Mouse (Mus musculus) intestine, embryonic 14.5 days (tissue): Measurements from ENCODE around the gene Cpsf2. TPM values are rescaled to one million over a fixed set of nuclear protein-coding genes. Genes with fewer than 3 reads are reported as not detected.
"Not testable (repeated sequence)": the region's sequence is repeated elsewhere in the genome, so short reads cannot be mapped to it uniquely, and the experiment has no call there.

ENCODE experiments used
- ATAC-seq: fragments of 200-750 bp; cut with Nextera tagmentation; replicated peaks from 2 replicates; pipeline ENCODE4 v1.8.0; 2017; ENCODE audit warnings: low read depth, moderate number of reproducible peaks, moderate TSS enrichment, moderate library complexity; ENCODE audit not compliant: low FRiP score, low TSS enrichment
- DNase-seq: peaks from one replicate; pipeline ENCODE4 v3.0.0-alpha.2; 2018; ENCODE audit warnings: low spot score
- H3K27ac ChIP-seq: fragments of 300-500 bp; sonication (generic); 2 replicates; pipeline ENCODE4 v1.5.1; 2014; ENCODE audit warnings: low read depth, mild to moderate bottlenecking, control low read depth
- H3K27me3 ChIP-seq: fragments of 300-500 bp; sonication (generic); replicated peaks from 2 replicates; pipeline ENCODE4 v1.6.1; 2014; ENCODE audit warnings: low read length, control low read depth; ENCODE audit not compliant: control insufficient read depth, insufficient read depth
- H3K36me3 ChIP-seq: fragments of 300-500 bp; sonication (generic); 2 replicates; pipeline ENCODE4 v1.6.1; 2014; ENCODE audit warnings: low read length, control low read depth; ENCODE audit not compliant: control insufficient read depth, insufficient read depth
- H3K4me1 ChIP-seq: fragments of 300-500 bp; sonication (generic); replicated peaks from 2 replicates; pipeline ENCODE4 v1.6.1; 2014; ENCODE audit warnings: low read length, control low read depth, mixed read lengths; ENCODE audit not compliant: control insufficient read depth, insufficient read depth
- H3K4me2 ChIP-seq: fragments of 300-500 bp; sonication (generic); 2 replicates; pipeline ENCODE4 v1.6.1; 2014; ENCODE audit warnings: low read length
- H3K4me3 ChIP-seq: fragments of 300-500 bp; sonication (generic); 2 replicates; pipeline ENCODE4 v1.5.1; 2014; ENCODE audit warnings: low read depth, low read length, control low read depth, mixed read lengths
- H3K9ac ChIP-seq: fragments of 300-500 bp; sonication (generic); 2 replicates; pipeline ENCODE4 v1.6.1; 2014; ENCODE audit warnings: mild to moderate bottlenecking, low read length
- H3K9me3 ChIP-seq: fragments of 300-500 bp; sonication (generic); 2 replicates; pipeline ENCODE4 v1.6.1; 2016; ENCODE audit warnings: low read length, control low read depth; ENCODE audit not compliant: control insufficient read depth
- WGBS: fragments of 180-500 bp; shearing (Covaris S2); extraction: QIAGEN DNeasy Blood & Tissue Kit; methylation state at CpG from one replicate; pipeline ENCODE4 v1.1.7; 2014; 5-methylcytosine and 5-hydroxymethylcytosine counted together
- polyA plus RNA-seq: library from polyadenylated mRNA; unstranded; fragments of >200 nt; fragmentation: Nextera tagmentation; extraction: Ambion mirVana; gene quantifications from 2 replicates; pipeline ENCODE4 v1.2.1, GENCODE M21; 2014

Cpsf2 gene
- polyA plus RNA-seq, 1 experiment from 2014 or later: 31.3 TPM

- Histone ChIP-seq H3K4me1 (peaks cover 5% of the 10 kb centered on the region; the same call in 1 of the 2 replicates), H3K9ac (peak within 1 kb of the TSS; percentile 84), H3K9me3 (no peaks in the 10 kb centered on the region), H3K36me3 (no peaks in the 10 kb centered on the region), H3K4me2 (peak within 1 kb of the TSS; percentile 75), H3K4me3 (peak within 1 kb of the TSS; percentile 87), H3K27ac (peak within 1 kb of the TSS; percentile 51; the same call in 1 of the 2 replicates), H3K27me3 (no peaks in the 10 kb centered on the region)
- DNase-seq (peak; percentile 97), ATAC-seq (peak; percentile 99)
- 0% methylated on average over 38 of the region's 54 CpGs for WGBS
Observed at GRCm38 (mm10) chr12:101957942-101958544, 17.7 kb upstream of the Cpsf2 start, which contains the start of gene Atxn3. Gene Atxn3 (minus strand): TSS chr12:101958246.

GRCm38 (mm10) chr12:101958556-101958955 is 17.2 kb upstream of the Cpsf2 start:
- no peaks in the 10 kb centered on the region for H3K27me3 ChIP-seq
- H3K4me2 ChIP-seq: peak overlapping the region; percentile 57
- WGBS: 44% methylated on average over 9 of the region's 9 CpGs
- ATAC-seq (peak; percentile 0; the same call in 1 of the 2 replicates), DNase-seq (no peak)
- H3K9me3 ChIP-seq: no peaks in the 10 kb centered on the region
- H3K4me3 ChIP-seq: peak overlapping the region; percentile 87
- H3K4me1 ChIP-seq: peaks cover 5% of the 10 kb centered on the region; the same call in 1 of the 2 replicates
- peak overlapping the region; percentile 34 for H3K9ac ChIP-seq
- H3K27ac ChIP-seq: no peak overlapping the region
- H3K36me3 ChIP-seq: no peaks in the 10 kb centered on the region

- 83% methylated on average over 5 of the region's 5 CpGs for WGBS
- not testable (repeated sequence) for H3K27ac ChIP-seq, DNase-seq, H3K9me3 ChIP-seq, H3K36me3 ChIP-seq, H3K27me3 ChIP-seq, ATAC-seq, H3K4me1 ChIP-seq
- Histone ChIP-seq H3K4me3 (peak overlapping the region; percentile 87), H3K9ac (peak overlapping the region; percentile 34), H3K4me2 (peak overlapping the region; percentile 57)
Observed at GRCm38 (mm10) chr12:101958960-101959780, 16.6 kb upstream of the Cpsf2 start.

GRCm38 (mm10) chr12:101971311-101971710 is 4.5 kb upstream of the Cpsf2 start:
- H3K4me1 ChIP-seq: peaks cover 7% of the 10 kb centered on the region
- no peak overlapping the region for H3K4me3 ChIP-seq
- DNase-seq (no peak), ATAC-seq (no peak)
- no peak overlapping the region for H3K4me2 ChIP-seq
- H3K9me3 ChIP-seq: no peaks in the 10 kb centered on the region
- peaks cover 36% of the 10 kb centered on the region for H3K36me3 ChIP-seq
- 92% methylated on average over 2 of the region's 2 CpGs for WGBS
- no peak overlapping the region for H3K27ac ChIP-seq
- H3K27me3 ChIP-seq: no peaks in the 10 kb centered on the region
- no peak overlapping the region for H3K9ac ChIP-seq

- H3K4me1 ChIP-seq: peaks cover 14% of the 10 kb centered on the region
- no peak overlapping the region for H3K27ac ChIP-seq
- no peaks in the 10 kb centered on the region for H3K9me3 ChIP-seq
- no peak overlapping the region for H3K9ac ChIP-seq
- no peak overlapping the region for H3K4me3 ChIP-seq
- WGBS: 98% methylated on average over 3 of the region's 3 CpGs
- peaks cover 27% of the 10 kb centered on the region for H3K36me3 ChIP-seq
- no peaks in the 10 kb centered on the region for H3K27me3 ChIP-seq
- DNase-seq: no peak
- ATAC-seq: no peak
- no peak overlapping the region for H3K4me2 ChIP-seq
Observed at GRCm38 (mm10) chr12:101972230-101972629, 3.6 kb upstream of the Cpsf2 start.

- no peaks in the 10 kb centered on the region for H3K9me3 ChIP-seq
- ATAC-seq (no peak), DNase-seq (no peak)
- no peak overlapping the region for H3K27ac ChIP-seq
- 40% methylated on average over 1 of the region's 1 CpGs for WGBS
- peaks cover 6% of the 10 kb centered on the region; the same call in 1 of the 2 replicates for H3K36me3 ChIP-seq
- H3K9ac ChIP-seq: peak overlapping the region; percentile 87
- H3K4me2 ChIP-seq: peak overlapping the region; percentile 81
- peak overlapping the region; percentile 75 for H3K4me3 ChIP-seq
- peaks cover 14% of the 10 kb centered on the region for H3K4me1 ChIP-seq
- H3K27me3 ChIP-seq: no peaks in the 10 kb centered on the region
Observed at GRCm38 (mm10) chr12:101974571-101974970, 1.2 kb upstream of the Cpsf2 start.

- ATAC-seq (peak; percentile 61), DNase-seq (no peak)
- 1% methylated on average over 23 of the region's 23 CpGs for WGBS
- Histone ChIP-seq H3K27me3 (no peaks in the 10 kb centered on the region), H3K36me3 (no peaks in the 10 kb centered on the region; the same call in none of the 2 replicates), H3K4me1 (peaks cover 14% of the 10 kb centered on the region), H3K4me2 (peak overlapping the region; percentile 81), H3K9me3 (no peaks in the 10 kb centered on the region), H3K27ac (peak overlapping the region; percentile 94), H3K4me3 (peak overlapping the region; percentile 75), H3K9ac (peak overlapping the region; percentile 87)
Observed at GRCm38 (mm10) chr12:101975167-101975600, 604 bp upstream of the Cpsf2 start.

- Histone ChIP-seq H3K9ac (peak overlapping the region; percentile 87), H3K4me2 (peak overlapping the region; percentile 81), H3K9me3 (no peaks in the 10 kb centered on the region), H3K27ac (peak overlapping the region; percentile 94), H3K27me3 (no peaks in the 10 kb centered on the region), H3K36me3 (peaks cover 1% of the 10 kb centered on the region), H3K4me3 (peak overlapping the region; percentile 75), H3K4me1 (peaks cover 14% of the 10 kb centered on the region)
- ATAC-seq: no peak
- DNase-seq: no peak
- WGBS: 21% methylated on average over 13 of the region's 13 CpGs
Observed at GRCm38 (mm10) chr12:101976651-101977403, 1.0 kb downstream of the Cpsf2 start.
